Mouse (Mus musculus): ENCODE measurements around the gene Fbf1.
A peak's percentile ranks its signal among the peaks of the same experiment; 100 is the strongest.
"Not testable (repeated sequence)": the region's sequence is repeated elsewhere in the genome, so short reads cannot be mapped to it uniquely, and the experiment has no call there.

The Fbf1 gene

GRCm38 (mm10) chr11:116106963-116107776, 60.8 kb downstream of the Fbf1 start:
- peak; percentile 61 for DNase-seq

- peak; percentile 68 for DNase-seq
These were observed 61.6 kb downstream of the Fbf1 start for GRCm38 (mm10) chr11:116106154-116106962.

GRCm38 (mm10) chr11:116105065-116105464, 62.9 kb downstream of the Fbf1 start:
- DNase-seq, result no peak

GRCm38 (mm10) chr11:116104006-116104646, 63.8 kb downstream of the Fbf1 start:
- DNase-seq, result peak; percentile 79

- DNase-seq, result no peak
These were observed 64.4 kb downstream of the Fbf1 start for GRCm38 (mm10) chr11:116103572-116103971.

- no peak for DNase-seq
These were observed 65.5 kb downstream of the Fbf1 start for GRCm38 (mm10) chr11:116102472-116102871.

- DNase-seq, result no peak
These were observed 66.0 kb downstream of the Fbf1 start for GRCm38 (mm10) chr11:116101931-116102381.

GRCm38 (mm10) chr11:116100839-116101238, 67.1 kb downstream of the Fbf1 start:
- no peak for DNase-seq

GRCm38 (mm10) chr11:116100385-116100784, 67.6 kb downstream of the Fbf1 start:
- no peak for DNase-seq

GRCm38 (mm10) chr11:116099462-116099861, 68.5 kb downstream of the Fbf1 start:
- no peak for DNase-seq

- no peak for DNase-seq
These were observed 69.1 kb downstream of the Fbf1 start for GRCm38 (mm10) chr11:116098711-116099460.

GRCm38 (mm10) chr11:116096213-116097108, 71.5 kb downstream of the Fbf1 start:
- peak; percentile 50 for DNase-seq

GRCm38 (mm10) chr11:116095573-116095972, 72.4 kb downstream of the Fbf1 start:
- no peak for DNase-seq

GRCm38 (mm10) chr11:116093771-116094565, 74.0 kb downstream of the Fbf1 start:
- no peak for DNase-seq

- DNase-seq, result not testable (repeated sequence)
These were observed 75.0 kb downstream of the Fbf1 start for GRCm38 (mm10) chr11:116092959-116093358.

All from retina, postnatal 1 day (tissue).